Mouse (Mus musculus) intestine, embryonic 14.5 days (tissue): ENCODE measurements around the gene Sept8. TPM values are rescaled to one million over a fixed set of nuclear protein-coding genes. Genes with fewer than 3 reads are reported as not detected.

ENCODE experiments used
- ATAC-seq: fragments of 200-750 bp; cut with Nextera tagmentation; replicated peaks from 2 replicates; pipeline ENCODE4 v1.8.0; 2017; ENCODE audit warnings: low read depth, moderate number of reproducible peaks, moderate TSS enrichment, moderate library complexity; ENCODE audit not compliant: low FRiP score, low TSS enrichment
- DNase-seq: peaks from one replicate; pipeline ENCODE4 v3.0.0-alpha.2; 2018; ENCODE audit warnings: low spot score
- H3K27ac ChIP-seq: fragments of 300-500 bp; sonication (generic); 2 replicates; pipeline ENCODE4 v1.5.1; 2014; ENCODE audit warnings: low read depth, mild to moderate bottlenecking, control low read depth
- H3K27me3 ChIP-seq: fragments of 300-500 bp; sonication (generic); replicated peaks from 2 replicates; pipeline ENCODE4 v1.6.1; 2014; ENCODE audit warnings: low read length, control low read depth; ENCODE audit not compliant: control insufficient read depth, insufficient read depth
- H3K36me3 ChIP-seq: fragments of 300-500 bp; sonication (generic); 2 replicates; pipeline ENCODE4 v1.6.1; 2014; ENCODE audit warnings: low read length, control low read depth; ENCODE audit not compliant: control insufficient read depth, insufficient read depth
- H3K4me1 ChIP-seq: fragments of 300-500 bp; sonication (generic); replicated peaks from 2 replicates; pipeline ENCODE4 v1.6.1; 2014; ENCODE audit warnings: low read length, control low read depth, mixed read lengths; ENCODE audit not compliant: control insufficient read depth, insufficient read depth
- H3K4me2 ChIP-seq: fragments of 300-500 bp; sonication (generic); 2 replicates; pipeline ENCODE4 v1.6.1; 2014; ENCODE audit warnings: low read length
- H3K4me3 ChIP-seq: fragments of 300-500 bp; sonication (generic); 2 replicates; pipeline ENCODE4 v1.5.1; 2014; ENCODE audit warnings: low read depth, low read length, control low read depth, mixed read lengths
- H3K9ac ChIP-seq: fragments of 300-500 bp; sonication (generic); 2 replicates; pipeline ENCODE4 v1.6.1; 2014; ENCODE audit warnings: mild to moderate bottlenecking, low read length
- H3K9me3 ChIP-seq: fragments of 300-500 bp; sonication (generic); 2 replicates; pipeline ENCODE4 v1.6.1; 2016; ENCODE audit warnings: low read length, control low read depth; ENCODE audit not compliant: control insufficient read depth
- WGBS: fragments of 180-500 bp; shearing (Covaris S2); extraction: QIAGEN DNeasy Blood & Tissue Kit; methylation state at CpG from one replicate; pipeline ENCODE4 v1.1.7; 2014; 5-methylcytosine and 5-hydroxymethylcytosine counted together
- polyA plus RNA-seq: library from polyadenylated mRNA; unstranded; fragments of >200 nt; fragmentation: Nextera tagmentation; extraction: Ambion mirVana; gene quantifications from 2 replicates; pipeline ENCODE4 v1.2.1, GENCODE M21; 2014

Gene Sept8
- polyA plus RNA-seq, 1 experiment from 2014 or later: 22.7 TPM

DNA sequence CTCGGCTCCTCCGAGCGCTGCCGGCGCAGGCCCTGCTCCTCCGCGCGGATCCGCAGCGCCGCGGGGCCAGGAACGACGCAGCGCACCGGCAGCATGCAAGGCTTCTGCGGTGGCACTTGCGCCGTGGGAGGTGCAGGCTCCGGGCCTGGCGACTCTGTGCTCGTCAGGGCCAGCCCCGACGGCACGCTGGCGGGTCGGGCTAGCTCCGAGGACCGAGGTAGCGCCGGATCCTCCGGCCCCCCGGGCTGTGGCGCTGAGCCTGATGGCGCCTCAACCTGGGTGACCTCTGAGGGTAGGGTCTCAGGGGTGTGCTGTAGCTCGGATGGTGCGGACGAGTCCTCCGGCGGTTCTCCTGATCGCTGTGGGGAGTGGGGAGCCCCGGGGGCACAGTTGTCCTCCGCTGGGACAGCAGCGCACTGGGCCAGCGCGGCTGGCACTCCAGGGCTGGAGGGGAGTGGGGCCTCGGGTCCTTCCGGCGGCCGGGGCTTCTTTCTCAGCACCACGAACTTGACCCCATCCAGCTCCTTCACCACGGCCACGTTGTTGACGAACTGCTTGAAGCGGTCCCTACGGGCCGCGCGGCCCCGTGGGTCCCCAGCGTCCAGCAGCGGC lies 39.8 kb upstream of the Sept8 start:
- H3K4me2 ChIP-seq: peak overlapping the region; percentile 62
- 0 out of 2 replicates have a peak, but pooled peaks have one; percentile 30 for ATAC-seq
- DNase-seq: peak; percentile 76
- H3K9ac ChIP-seq: 0 out of 2 replicates have a peak overlapping the region, but pooled peaks have one; percentile 16
- H3K4me1 ChIP-seq: peaks cover 4% of the 10 kb centered on the region; the same call in 1 of the 2 replicates
- peaks cover 70% of the 10 kb centered on the region for H3K27me3 ChIP-seq
- H3K9me3 ChIP-seq: 0 out of 2 replicates have a peak, but pooled peaks cover 4% of the 10 kb centered on the region
- H3K27ac ChIP-seq: no peak overlapping the region
- peak overlapping the region; percentile 36 for H3K4me3 ChIP-seq
- no peaks in the 10 kb centered on the region for H3K36me3 ChIP-seq
- 2% methylated on average over 55 of the region's 62 CpGs for WGBS

DNA sequence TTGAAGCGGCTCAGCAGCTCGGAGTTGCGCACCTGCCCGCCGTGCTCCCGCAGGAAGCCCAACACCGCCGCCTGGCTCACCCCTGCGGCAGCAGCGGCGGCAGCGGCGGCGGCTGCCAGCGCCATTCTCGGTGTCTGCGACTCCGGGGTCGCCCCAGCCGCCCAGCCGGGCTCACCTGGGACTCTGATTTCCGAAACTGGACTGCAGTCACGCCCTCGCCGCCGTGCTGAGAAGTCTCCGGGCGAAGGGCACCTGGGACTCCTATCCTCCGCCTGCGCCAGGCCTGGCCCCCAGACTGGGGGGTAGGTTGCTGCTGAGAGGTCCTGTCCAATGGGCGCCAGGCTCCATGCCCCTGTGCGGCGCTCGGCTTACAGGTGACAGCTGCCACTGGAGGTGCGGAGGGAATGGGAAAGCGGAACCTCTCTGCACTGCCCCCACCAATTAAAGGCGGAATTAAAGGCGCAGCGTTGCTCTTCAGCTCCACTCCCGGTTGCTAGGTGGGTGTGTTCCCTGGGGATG lies 39.2 kb upstream of the Sept8 start, which contains the start of the genes Gm9945 and Sowaha:
Gm9945 (plus strand) TSS at position 384 of the 519 bp plus-strand sequence.
Sowaha (minus strand) TSS at position 492 of the 519 bp plus-strand sequence.
- Histone ChIP-seq H3K9ac (0 out of 2 replicates have a peak within 1 kb of the TSS, but pooled peaks have one; percentile 16), H3K36me3 (no peaks in the 10 kb centered on the region), H3K4me3 (peak within 1 kb of the TSS; percentile 36), H3K27ac (no peak within 1 kb of the TSS), H3K9me3 (0 out of 2 replicates have a peak, but pooled peaks cover 4% of the 10 kb centered on the region), H3K27me3 (peaks cover 65% of the 10 kb centered on the region), H3K4me2 (peak within 1 kb of the TSS; percentile 62), H3K4me1 (peaks cover 4% of the 10 kb centered on the region; the same call in 1 of the 2 replicates)
- ATAC-seq (peak; percentile 70), DNase-seq (peak; percentile 71)
- 2% methylated on average over 39 of the region's 40 CpGs for WGBS

DNA sequence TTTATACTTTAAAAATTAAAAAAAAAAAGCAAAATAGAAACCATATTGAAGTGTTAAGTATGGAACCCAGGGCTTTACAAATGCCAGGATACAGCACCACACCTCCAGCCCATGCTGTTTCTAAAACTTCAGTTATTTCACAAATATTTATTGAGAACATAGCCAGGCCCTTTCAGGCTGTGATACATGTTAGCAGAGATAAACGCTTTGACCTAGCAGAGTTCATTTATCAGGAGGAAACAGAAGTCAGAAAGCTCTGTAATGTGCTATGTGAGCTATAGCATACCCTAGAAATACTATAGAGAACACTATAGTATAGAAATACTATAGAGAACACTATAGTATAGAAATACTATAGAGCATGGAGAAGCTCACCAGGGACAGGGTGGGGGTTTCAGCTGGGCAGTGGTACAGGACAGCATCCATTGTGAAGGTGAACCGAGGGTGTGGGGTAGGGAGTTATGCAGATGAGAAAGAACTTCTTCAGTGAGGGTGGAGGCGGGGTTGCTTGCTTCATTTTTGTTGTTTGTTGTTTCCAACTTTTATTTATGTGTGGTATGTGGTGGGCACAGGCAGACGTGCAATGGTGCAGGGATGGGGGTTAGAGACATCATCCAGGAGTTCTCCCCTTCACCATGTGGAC lies 37.8 kb upstream of the Sept8 start:
- no peaks in the 10 kb centered on the region for H3K36me3 ChIP-seq
- H3K4me3 ChIP-seq: no peak overlapping the region
- WGBS: 64% methylated on average over 4 of the region's 4 CpGs
- H3K9me3 ChIP-seq: 0 out of 2 replicates have a peak, but pooled peaks cover 4% of the 10 kb centered on the region
- peaks cover 4% of the 10 kb centered on the region; the same call in 1 of the 2 replicates for H3K4me1 ChIP-seq
- DNase-seq (no peak), ATAC-seq (no peak)
- H3K9ac ChIP-seq: no peak overlapping the region
- peaks cover 51% of the 10 kb centered on the region for H3K27me3 ChIP-seq
- no peak overlapping the region for H3K4me2 ChIP-seq
- H3K27ac ChIP-seq: no peak overlapping the region

DNA sequence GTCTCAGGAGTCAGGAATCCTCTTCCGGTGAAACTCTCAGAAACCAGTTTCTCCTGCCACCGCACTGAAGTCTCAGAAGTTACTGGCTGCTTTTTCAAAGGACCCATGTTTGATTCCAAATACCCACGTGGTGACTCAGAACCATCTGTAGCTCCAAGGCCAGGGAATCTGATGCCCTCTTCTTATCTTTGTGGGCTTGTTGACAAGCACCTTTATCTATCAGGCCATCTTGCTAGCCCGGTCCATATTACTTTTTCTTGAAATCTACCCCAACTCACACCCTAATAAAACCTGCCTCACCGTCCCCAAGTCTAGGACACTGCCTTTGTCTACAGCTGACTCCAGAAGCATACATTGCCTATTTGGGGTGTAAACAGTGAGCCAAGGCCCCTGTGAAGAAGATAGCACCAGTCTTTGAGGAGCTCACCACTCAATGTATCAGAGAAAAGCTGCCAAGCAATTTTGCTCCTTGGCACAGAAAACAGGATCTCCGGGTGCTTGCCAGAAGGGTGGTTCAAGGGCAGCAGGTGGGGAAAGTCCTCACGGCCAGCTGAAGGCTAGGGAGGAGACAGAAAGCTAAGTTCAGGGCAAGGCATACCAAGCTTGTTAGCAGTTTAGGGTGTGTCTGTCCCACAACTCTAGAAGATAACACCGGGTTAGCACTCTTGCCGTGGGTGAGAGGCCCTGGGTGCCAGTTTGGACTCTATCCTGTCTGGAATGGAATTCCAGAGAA lies 35.7 kb upstream of the Sept8 start:
- 60% methylated on average over 9 of the region's 9 CpGs for WGBS
- Histone ChIP-seq H3K9me3 (0 out of 2 replicates have a peak, but pooled peaks cover 4% of the 10 kb centered on the region), H3K4me3 (no peak overlapping the region), H3K4me1 (peaks cover 12% of the 10 kb centered on the region), H3K27ac (no peak overlapping the region), H3K36me3 (no peaks in the 10 kb centered on the region), H3K27me3 (peaks cover 41% of the 10 kb centered on the region), H3K9ac (no peak overlapping the region), H3K4me2 (no peak overlapping the region)
- no peak for ATAC-seq
- no peak for DNase-seq

DNA sequence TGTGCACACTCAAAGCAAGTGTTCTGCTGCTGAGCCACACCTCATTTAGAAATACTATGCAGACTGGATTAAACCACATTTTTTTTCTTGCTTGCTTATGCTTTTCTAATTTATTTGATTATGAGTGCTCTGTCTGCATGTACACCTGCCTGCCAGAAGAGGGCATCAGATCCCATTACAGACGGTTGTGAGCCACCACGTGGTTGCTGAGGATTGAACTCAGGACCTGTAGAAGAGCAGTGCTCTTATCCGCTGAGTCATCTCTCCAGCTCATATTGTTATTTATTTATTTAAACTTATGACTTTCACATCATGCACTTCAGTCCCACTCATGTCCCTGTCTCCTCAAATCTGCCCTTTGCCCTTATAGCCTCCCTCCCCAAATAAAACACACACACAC lies 33.3 kb upstream of the Sept8 start:
- DNase-seq (no peak), ATAC-seq (no peak)
- 45% methylated on average over 3 of the region's 3 CpGs for WGBS
- Histone ChIP-seq H3K9me3 (no peaks in the 10 kb centered on the region), H3K27me3 (peaks cover 17% of the 10 kb centered on the region), H3K4me2 (no peak overlapping the region), H3K36me3 (no peaks in the 10 kb centered on the region), H3K4me1 (peaks cover 8% of the 10 kb centered on the region; the same call in 1 of the 2 replicates), H3K9ac (no peak overlapping the region), H3K4me3 (no peak overlapping the region), H3K27ac (no peak overlapping the region)

DNA sequence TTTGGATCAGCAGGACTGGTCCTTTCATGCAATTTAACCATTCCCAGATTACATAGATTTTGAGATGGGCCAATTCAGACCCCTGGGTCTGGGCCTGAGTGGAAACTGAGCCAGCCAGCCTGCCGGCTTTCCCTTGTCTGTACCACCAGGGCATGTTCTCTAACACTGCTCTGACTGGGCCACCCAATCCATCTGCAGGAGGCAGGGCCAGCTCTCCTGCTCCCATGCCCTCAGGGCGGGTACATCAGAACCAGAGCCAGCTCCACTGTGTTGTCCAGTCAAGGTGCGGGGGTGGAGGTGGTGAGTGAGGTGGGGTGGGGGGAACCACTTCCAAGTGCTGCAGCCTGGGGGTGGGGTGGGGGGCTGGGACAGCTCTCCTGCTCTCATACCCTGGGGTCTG lies 32.7 kb upstream of the Sept8 start:
- 0 out of 2 replicates have a peak, but pooled peaks have one; percentile 28 for ATAC-seq
- DNase-seq: no peak
- Histone ChIP-seq H3K36me3 (no peaks in the 10 kb centered on the region), H3K4me3 (no peak overlapping the region), H3K27ac (no peak overlapping the region), H3K9me3 (no peaks in the 10 kb centered on the region), H3K9ac (no peak overlapping the region), H3K27me3 (peaks cover 11% of the 10 kb centered on the region; the same call in 1 of the 2 replicates), H3K4me1 (peaks cover 8% of the 10 kb centered on the region; the same call in 1 of the 2 replicates), H3K4me2 (no peak overlapping the region)
- 66% methylated on average over 3 of the region's 3 CpGs for WGBS

DNA sequence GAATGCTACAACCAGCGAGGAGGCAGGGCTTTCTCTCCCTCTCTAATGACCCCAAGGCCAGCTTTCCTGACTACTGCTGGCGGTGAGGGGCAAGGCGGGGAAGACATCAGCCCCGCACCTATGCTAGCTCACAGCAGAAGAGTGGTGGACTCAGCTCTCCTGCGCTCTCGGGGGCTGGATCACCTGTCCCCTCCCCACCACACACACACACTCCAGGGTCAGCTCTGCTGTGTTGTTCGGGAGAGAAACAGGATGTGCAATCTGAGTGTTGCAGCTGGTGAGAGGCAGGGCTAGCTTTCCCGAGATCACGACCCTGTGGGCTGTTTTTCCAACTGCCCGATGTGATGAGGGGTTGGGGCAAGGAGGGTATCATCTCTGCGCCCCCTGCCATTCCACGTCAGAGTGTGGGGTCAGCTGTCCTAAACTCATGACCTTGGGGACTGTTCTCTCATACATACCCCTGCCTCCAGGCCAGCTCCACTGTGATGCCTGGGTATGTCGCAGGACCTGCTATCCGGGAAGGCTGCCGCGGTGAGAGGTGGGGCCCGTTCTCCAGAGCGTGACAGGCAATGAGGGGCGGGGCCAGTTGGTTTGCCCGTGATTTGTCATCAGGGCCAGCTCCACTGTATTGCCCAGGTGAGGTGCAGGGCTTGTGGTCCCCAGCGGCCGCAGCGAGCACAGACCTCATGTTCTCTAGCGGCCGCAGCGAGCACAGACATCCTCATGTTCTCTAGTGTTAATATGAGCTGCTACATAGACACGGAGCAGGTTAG lies 32.0 kb upstream of the Sept8 start:
- no peak overlapping the region for H3K27ac ChIP-seq
- 10% methylated on average over 27 of the region's 27 CpGs for WGBS
- H3K4me1 ChIP-seq: peaks cover 11% of the 10 kb centered on the region; the same call in 1 of the 2 replicates
- peak overlapping the region; percentile 11; the same call in 1 of the 2 replicates for H3K4me3 ChIP-seq
- no peaks in the 10 kb centered on the region for H3K36me3 ChIP-seq
- H3K27me3 ChIP-seq: peaks cover 11% of the 10 kb centered on the region; the same call in 1 of the 2 replicates
- H3K9me3 ChIP-seq: no peaks in the 10 kb centered on the region
- H3K9ac ChIP-seq: no peak overlapping the region
- ATAC-seq (peak; percentile 62), DNase-seq (no peak)
- H3K4me2 ChIP-seq: peak overlapping the region; percentile 42
